Mouse (Mus musculus) neutrophil, adult 5-6 weeks (primary cell): ENCODE data around the gene C5ar1. TPM values are rescaled to one million over a fixed set of nuclear protein-coding genes. Genes with fewer than 3 reads are reported as not detected.
A peak's percentile ranks its signal among the peaks of the same experiment; 100 is the strongest.
"Not testable (repeated sequence)": the region's sequence is repeated elsewhere in the genome, so short reads cannot be mapped to it uniquely, and the experiment has no call there.

ENCODE experiments used
- ATAC-seq: fragments of 151-379, 151-347 bp; 2 replicates; pipeline ENCODE4 v1.8.0; 2017; ENCODE audit warnings: mild to moderate bottlenecking, moderate TSS enrichment; ENCODE audit not compliant: insufficient number of reproducible peaks, poor library complexity, low FRiP score, severe bottlenecking; ENCODE audit errors: extremely low read depth
- total RNA-seq: library from RNA; stranded (forward); fragments of 200-1000 nt; gene quantifications from 2 replicates; pipeline ENCODE4 v1.2.3, GENCODE M21; 2017

The C5ar1 gene
- total RNA-seq, 1 experiment from 2014 or later = 133 TPM

GRCm38 (mm10) chr7:16282334-16282733 is 23.0 kb upstream of the C5ar1 start:
- ATAC-seq = no peak

DNA sequence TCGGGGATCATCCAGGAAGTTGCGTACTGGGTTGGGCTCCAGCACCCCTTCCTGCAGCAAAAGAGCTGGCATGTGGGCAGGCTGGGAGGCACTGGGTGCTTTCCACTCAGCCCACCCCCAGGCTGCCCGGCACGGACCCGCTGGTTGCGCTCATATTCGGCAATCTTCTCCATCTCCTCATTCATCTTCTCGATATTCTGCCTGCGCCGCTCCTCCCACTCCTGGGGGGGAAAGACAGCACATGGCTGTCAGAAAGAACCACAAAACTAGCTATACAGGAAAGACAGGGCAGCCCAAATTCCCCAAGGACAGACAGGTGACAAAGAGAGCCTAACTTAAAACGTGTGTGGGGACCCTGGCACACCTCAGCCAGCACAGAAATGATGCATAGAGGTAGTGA is 21.4 kb upstream of the C5ar1 start:
- ATAC-seq = no peak

- no peak for ATAC-seq
These were observed 15.9 kb upstream of the C5ar1 start for GRCm38 (mm10) chr7:16274922-16275890.

DNA sequence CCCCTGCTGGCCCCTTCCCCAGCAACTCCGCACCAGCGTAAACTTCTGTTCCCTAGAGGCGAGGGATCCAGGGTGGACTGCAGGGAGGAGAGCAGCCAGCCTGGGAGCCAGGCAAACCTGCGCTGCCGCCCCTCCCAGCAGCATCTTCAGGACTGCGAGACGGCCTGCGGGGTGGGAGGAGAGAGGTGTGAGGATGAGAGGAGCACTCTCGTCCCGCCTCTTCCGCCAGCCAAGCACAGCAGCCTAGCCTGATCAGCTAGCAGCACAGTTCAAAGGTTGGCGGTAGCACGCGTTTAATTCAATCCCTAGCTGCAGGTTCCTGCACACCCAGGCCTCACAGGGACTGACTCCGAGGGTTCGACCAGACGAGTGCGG is 14.4 kb upstream of the C5ar1 start:
- ATAC-seq = peak; percentile 61

- ATAC-seq = peak; percentile 79
These were observed 13.9 kb upstream of the C5ar1 start, which contains the start of gene Inafm1 for GRCm38 (mm10) chr7:16273081-16273765. Gene Inafm1 (minus strand): TSS chr7:16273617.

DNA sequence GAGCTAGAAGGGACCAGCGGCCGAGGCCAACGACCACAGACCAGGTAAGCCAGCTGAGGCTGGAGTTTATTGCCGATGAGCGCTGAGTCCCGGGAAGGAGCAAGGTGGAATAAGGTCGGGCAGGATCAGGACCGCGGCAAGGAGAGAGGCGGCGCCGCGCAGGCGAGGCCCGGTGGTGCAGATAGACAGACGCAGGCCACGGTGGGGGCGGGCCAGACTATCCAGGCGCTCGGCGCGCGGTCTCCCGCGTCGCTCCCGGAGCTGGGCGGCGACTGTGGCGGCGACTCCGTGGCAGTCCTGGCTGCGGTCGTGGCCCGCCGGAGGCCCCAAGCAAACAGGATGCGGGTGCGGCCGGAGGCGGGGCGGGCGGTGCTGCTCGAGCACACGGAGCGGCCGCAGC is 13.3 kb upstream of the C5ar1 start:
- peak; percentile 31 for ATAC-seq

DNA sequence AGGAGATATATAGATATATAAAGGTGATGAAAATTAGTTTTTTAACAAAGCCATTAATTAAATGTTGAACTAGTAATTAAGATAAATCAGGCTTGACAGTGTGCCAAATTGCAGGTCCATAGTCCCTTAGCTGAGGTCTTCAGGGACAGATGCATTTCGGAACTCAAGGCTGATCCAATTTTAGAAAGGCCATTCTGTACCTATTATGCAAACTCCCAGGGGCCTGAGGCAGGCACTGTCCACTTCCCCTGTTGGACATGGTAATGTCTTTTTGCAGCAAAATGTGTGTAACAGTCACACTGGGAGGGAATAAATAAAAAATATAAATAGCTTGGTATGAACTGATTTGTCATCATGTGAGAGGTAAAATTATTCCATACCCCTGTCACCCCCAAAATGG is 11.8 kb upstream of the C5ar1 start:
- no peak for ATAC-seq

- not testable (repeated sequence) for ATAC-seq
These were observed 7.3 kb upstream of the C5ar1 start for GRCm38 (mm10) chr7:16266593-16266992.

- ATAC-seq = no peak
These were observed 6.5 kb upstream of the C5ar1 start for GRCm38 (mm10) chr7:16265856-16266255.

- no peak for ATAC-seq
These were observed 4.5 kb upstream of the C5ar1 start for GRCm38 (mm10) chr7:16263843-16264242.

- ATAC-seq = peak; percentile 61; the same call in 1 of the 2 replicates
These were observed 3.9 kb upstream of the C5ar1 start for GRCm38 (mm10) chr7:16263015-16263787.

DNA sequence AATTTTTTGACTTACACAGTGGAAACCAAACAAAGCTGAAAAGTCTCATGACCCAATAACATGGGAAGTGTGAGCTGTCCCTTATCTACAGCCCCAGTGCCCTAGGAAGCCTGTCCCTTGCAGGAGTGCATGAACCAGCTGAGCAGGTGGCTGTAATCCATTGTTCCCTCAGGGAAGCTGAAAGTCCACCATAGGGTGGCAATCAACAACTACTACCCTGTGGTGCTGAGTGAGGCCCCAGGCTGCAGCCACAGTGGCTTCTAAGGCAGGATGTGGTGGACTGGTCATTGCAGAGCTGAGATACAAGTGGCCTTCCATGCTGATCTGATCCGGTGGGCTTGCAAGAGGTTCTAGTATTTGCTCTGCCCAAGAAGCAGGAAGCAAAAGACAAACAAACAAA is 1.8 kb upstream of the C5ar1 start:
- no peak for ATAC-seq

DNA sequence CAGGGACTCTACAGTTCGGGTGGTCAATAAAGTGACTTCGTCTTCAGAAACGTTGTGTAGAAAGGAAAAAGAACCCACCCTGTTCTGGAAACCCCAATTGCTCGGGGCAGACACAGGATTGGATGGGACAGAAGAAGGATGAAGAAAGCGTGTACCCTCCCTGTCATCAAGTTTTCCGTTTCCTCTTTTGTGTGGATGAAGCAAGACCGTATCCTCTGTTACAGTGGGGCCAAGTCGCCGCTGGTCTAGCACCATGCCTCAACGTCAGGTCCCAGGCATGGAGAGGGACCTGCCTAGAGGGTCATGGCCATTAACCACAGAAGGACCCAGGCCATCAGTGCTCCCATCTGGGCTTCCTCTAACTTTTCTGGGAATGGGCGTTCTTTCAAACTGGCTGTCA is 1.5 kb downstream of the C5ar1 start:
- ATAC-seq = peak; percentile 76

GRCm38 (mm10) chr7:16255963-16256362 is 3.4 kb downstream of the C5ar1 start:
- ATAC-seq = not testable (repeated sequence)

- ATAC-seq = peak; percentile 43
These were observed 5.1 kb downstream of the C5ar1 start for GRCm38 (mm10) chr7:16254195-16254594.

- peak; percentile 35; the same call in 1 of the 2 replicates for ATAC-seq
These were observed 8.7 kb downstream of the C5ar1 start for GRCm38 (mm10) chr7:16250687-16251086.

- no peak for ATAC-seq
These were observed 13.4 kb downstream of the C5ar1 start for GRCm38 (mm10) chr7:16245958-16246357.

GRCm38 (mm10) chr7:16244067-16244466 is 15.3 kb downstream of the C5ar1 start, which contains the start of gene C5ar2:
Gene C5ar2 (minus strand): TSS chr7:16244154.
- peak; percentile 68 for ATAC-seq

- ATAC-seq = no peak
These were observed 17.1 kb downstream of the C5ar1 start for GRCm38 (mm10) chr7:16242198-16242597.
